Mouse (Mus musculus): ENCODE measurements at regions not wholly inside any gene's neighbourhood (a gene's known extent, or its start where the extent isn't known, plus 50 kb on each side); places are given as distances from the start of the nearest gene placed in this dataset.

DNA sequence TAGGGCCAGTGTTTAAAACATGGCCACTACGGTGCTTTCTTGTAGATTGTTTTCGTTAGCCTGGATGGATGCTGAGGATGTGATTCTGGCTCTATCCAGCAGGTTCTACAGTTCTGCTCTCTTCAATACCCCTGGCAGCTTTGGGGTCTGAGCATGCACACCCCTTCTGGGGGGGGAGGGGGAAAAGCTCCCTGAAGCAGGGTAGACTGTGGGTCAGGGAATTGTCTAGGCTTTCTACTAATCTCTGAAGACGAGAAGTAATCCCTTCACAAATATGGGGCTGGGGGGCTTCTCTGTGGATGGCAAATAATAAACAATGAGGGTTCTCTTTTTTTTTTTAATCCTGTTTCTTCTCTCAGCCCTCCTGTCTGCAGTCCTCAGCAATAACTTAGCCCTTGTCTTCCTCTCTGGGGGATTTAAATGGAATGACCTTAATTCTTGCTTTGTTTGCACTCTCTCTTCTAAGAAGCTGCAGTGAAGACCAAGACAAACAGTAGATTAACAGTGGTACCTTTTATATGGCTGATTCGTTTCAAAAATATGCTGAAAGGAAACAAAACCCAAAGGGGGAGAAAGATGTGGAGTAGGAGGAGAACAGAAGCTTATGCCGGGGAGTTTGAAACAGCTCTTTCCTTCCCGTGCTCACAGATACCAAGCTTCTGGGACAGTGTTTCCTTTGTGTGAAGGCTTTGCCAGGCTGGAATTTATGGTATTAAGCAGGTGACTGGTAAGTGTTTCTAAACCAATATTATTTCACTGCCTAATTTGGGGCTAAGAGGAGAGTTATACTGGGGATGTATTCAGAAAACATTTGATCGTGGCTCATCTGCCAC is 92.9 kb downstream of the Mbip start:
- TF ChIP-seq CTCF (IDR thresholded peaks at IDR 0.05; ENCODE audit: control insufficient read depth, insufficient read depth, low read length) (no peak), POLR2A (IDR thresholded peaks at IDR 0.05; ENCODE audit: borderline replicate concordance, control insufficient read depth, low read depth, low read length) (no peak)

Data from bone marrow, adult 2 months (tissue).